Mouse (Mus musculus): ENCODE measurements around the gene Zpld1. TPM values are rescaled to one million over a fixed set of nuclear protein-coding genes. Genes with fewer than 3 reads are reported as not detected.

Gene Zpld1
- polyA plus RNA-seq, 1 experiment from 2014 or later = 0.76 TPM

DNA sequence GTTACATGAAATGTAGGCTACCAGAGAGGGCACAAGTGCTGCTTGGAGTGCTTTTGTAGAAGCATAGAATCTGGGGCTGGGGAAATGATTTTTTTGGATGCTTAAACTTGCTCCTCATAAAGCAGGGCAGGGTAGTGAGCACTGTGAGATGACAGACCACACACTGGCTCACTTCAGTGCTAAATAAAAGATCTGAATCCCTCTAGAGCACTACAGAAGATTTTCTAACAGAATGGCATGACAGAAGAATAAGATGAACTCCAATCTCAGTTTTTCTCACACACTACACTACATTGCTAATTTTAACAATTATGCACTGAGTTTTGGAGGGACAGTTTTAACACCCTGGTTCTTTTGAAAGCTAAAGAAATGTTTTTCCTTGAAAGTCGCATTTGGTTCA is 93.8 kb downstream of the Zpld1 start:
- H3K27ac ChIP-seq = no peak overlapping the region
- WGBS = 97% methylated on average over 1 of the region's 1 CpGs
- H3K9me3 ChIP-seq (replicated peaks) = no peaks in the 10 kb centered on the region
- H3K4me3 ChIP-seq = no peak overlapping the region
- H3K36me3 ChIP-seq = no peaks in the 10 kb centered on the region
- no peaks in the 10 kb centered on the region for H3K27me3 ChIP-seq (ENCODE audit: low read depth, poor library complexity, severe bottlenecking)
- H3K4me1 ChIP-seq = 0 out of 2 replicates have a peak, but pooled peaks cover 8% of the 10 kb centered on the region
- no peak for DNase-seq (ENCODE audit: low spot score)

DNA sequence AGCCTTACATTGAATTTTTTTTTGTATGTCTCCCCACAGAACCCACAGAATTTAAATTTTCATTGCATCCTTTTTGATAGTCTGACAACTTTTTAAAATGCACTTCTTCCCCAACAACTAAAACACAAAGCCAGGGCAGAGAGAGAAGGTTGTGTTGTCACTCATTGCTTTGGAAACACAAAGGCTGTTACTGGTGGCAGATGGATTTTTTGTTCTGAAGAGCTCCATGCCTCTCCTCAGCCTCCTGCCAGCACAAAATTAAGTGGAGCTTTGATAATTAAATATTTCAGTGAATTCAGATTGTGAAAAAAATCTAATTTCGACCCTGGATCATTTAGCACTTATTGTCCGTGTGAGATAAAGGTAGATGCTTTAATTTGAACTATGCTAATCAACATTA is 107.4 kb downstream of the Zpld1 start:
- no peaks in the 10 kb centered on the region for H3K27me3 ChIP-seq (ENCODE audit: low read depth, poor library complexity, severe bottlenecking)
- no peaks in the 10 kb centered on the region for H3K9me3 ChIP-seq (replicated peaks)
- H3K36me3 ChIP-seq = no peaks in the 10 kb centered on the region
- no peak overlapping the region for H3K27ac ChIP-seq
- no peaks in the 10 kb centered on the region for H3K4me1 ChIP-seq
- no peak overlapping the region for H3K4me3 ChIP-seq
- WGBS = 84% methylated on average over 2 of the region's 2 CpGs
- DNase-seq (ENCODE audit: low spot score) = no peak

DNA sequence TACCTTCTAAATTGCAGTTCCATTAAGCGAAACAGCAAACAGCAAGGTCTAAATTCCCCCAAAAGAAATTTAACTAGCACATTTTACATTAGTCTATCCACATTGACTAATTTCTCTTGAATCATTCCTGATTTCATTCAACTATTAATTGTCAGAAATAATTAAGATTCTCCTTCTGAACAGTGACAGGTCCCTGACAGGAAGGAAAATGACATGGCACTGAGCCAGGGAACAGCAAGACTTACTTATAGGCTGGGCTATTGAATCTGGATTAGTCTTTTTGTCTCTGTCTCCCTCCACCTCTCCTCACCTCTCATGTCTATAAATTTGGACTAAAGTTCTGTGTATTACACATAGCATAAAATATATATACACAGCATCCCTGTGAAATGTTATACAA is 112.4 kb downstream of the Zpld1 start:
- Histone ChIP-seq H3K36me3 (no peaks in the 10 kb centered on the region), H3K4me1 (no peaks in the 10 kb centered on the region), H3K27me3 (ENCODE audit: low read depth, poor library complexity, severe bottlenecking) (no peaks in the 10 kb centered on the region), H3K4me3 (no peak overlapping the region), H3K9me3 (replicated peaks) (no peaks in the 10 kb centered on the region), H3K27ac (no peak overlapping the region)
- WGBS = 92% methylated on average over 1 of the region's 1 CpGs
- DNase-seq (ENCODE audit: low spot score) = no peak
